Mouse (Mus musculus): ENCODE data around the gene Olfr1347.

DNA sequence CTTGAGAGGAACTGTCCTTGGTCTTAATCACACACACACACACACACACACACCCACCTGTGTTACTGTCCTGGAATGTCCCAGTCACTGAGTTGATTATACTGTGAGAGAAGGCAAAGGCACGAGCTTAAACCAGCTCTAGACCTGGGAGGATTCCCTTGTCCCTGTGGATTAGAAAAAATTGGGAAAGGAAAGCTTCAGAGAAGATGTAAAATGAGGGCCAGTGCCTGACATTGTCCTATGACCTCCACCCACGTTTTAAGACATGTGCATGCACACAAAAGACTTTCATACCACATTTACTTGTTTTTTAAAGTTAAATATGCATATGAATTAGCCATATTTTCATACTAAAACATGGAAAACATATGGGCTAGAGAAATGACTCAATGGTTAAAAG is 12.7 kb downstream of the Olfr1347 start, which contains the start of gene Olfr5:
- TF ChIP-seq POLR2A (IDR thresholded peaks at IDR 0.05; ENCODE audit: insufficient read depth, low read depth, low read length): no peak
- no peak for TF ChIP-seq CTCF (IDR thresholded peaks at IDR 0.05)
